Mouse (Mus musculus) lung, embryonic 14.5 days (tissue): ENCODE measurements around the gene Angptl7. TPM values are rescaled to one million over a fixed set of nuclear protein-coding genes. Genes with fewer than 3 reads are reported as not detected.
A peak's percentile ranks its signal among the peaks of the same experiment; 100 is the strongest.

ENCODE experiments used
- ATAC-seq: fragments of 200-750 bp; cut with Nextera tagmentation; 2 replicates; pipeline ENCODE4 v1.8.0; 2017; ENCODE audit warnings: mild to moderate bottlenecking, moderate TSS enrichment, moderate library complexity; ENCODE audit not compliant: insufficient read depth
- DNase-seq: peaks from one replicate; pipeline ENCODE4 v3.0.0-alpha.2; 2015
- H3K27ac ChIP-seq: fragments of 300-500 bp; sonication (generic); 2 replicates; pipeline ENCODE4 v1.5.1; 2014; ENCODE audit warnings: low read depth, mild to moderate bottlenecking, moderate library complexity
- H3K27me3 ChIP-seq: fragments of 300-500 bp; sonication (generic); 2 replicates; pipeline ENCODE4 v1.6.1; 2014; ENCODE audit warnings: low read length, control low read depth; ENCODE audit not compliant: insufficient read depth
- H3K36me3 ChIP-seq: fragments of 300-500 bp; sonication (generic); 2 replicates; pipeline ENCODE4 v1.6.1; 2014; ENCODE audit warnings: control low read depth; ENCODE audit not compliant: insufficient read depth
- H3K4me1 ChIP-seq: fragments of 300-500 bp; sonication (generic); 2 replicates; pipeline ENCODE4 v1.6.1; 2014; ENCODE audit warnings: antibody characterized with exemption, control low read depth; ENCODE audit not compliant: insufficient read depth
- H3K4me2 ChIP-seq: fragments of 300-500 bp; sonication (generic); 2 replicates; pipeline ENCODE4 v1.6.1; 2014; ENCODE audit warnings: mild to moderate bottlenecking
- H3K4me3 ChIP-seq: fragments of 300-500 bp; sonication (generic); 2 replicates; pipeline ENCODE4 v1.5.1; 2014; ENCODE audit warnings: low read depth, low read length
- H3K9ac ChIP-seq: fragments of 300-500 bp; sonication (generic); 2 replicates; pipeline ENCODE4 v1.6.1; 2014
- H3K9me3 ChIP-seq: fragments of 300-500 bp; sonication (generic); 2 replicates; pipeline ENCODE4 v1.6.1; 2016; ENCODE audit warnings: low read depth, low read length, control low read depth
- CTCF ChIP-seq: IDR thresholded peaks from 2 replicates; pipeline ENCODE4 v1.5.1; 2016; ENCODE audit warnings: antibody characterized with exemption, low read depth
- WGBS: fragments of 180-500 bp; shearing (Covaris S2); extraction: QIAGEN DNeasy Blood & Tissue Kit; methylation state at CpG from one replicate; pipeline ENCODE4 v1.1.7; 2014; 5-methylcytosine and 5-hydroxymethylcytosine counted together
- polyA plus RNA-seq: library from polyadenylated mRNA; unstranded; fragments of >200 nt; fragmentation: Nextera tagmentation; extraction: Ambion mirVana; gene quantifications from 2 replicates; pipeline ENCODE4 v1.2.1, GENCODE M21; 2014

Angptl7 gene
- polyA plus RNA-seq, 1 experiment from 2014 or later = 0.75 TPM

- no peak for ATAC-seq
- WGBS = 91% methylated on average over 6 of the region's 6 CpGs
Measured at GRCm38 (mm10) chr4:148495160-148495559, 5.1 kb downstream of the Angptl7 start.

GRCm38 (mm10) chr4:148491448-148491847 is 8.8 kb downstream of the Angptl7 start:
- ATAC-seq (no peak), DNase-seq (no peak)
- Histone ChIP-seq H3K4me1 (no peaks in the 10 kb centered on the region), H3K4me3 (no peak overlapping the region), H3K9me3 (no peaks in the 10 kb centered on the region), H3K9ac (no peak overlapping the region), H3K4me2 (no peak overlapping the region), H3K27me3 (no peaks in the 10 kb centered on the region), H3K27ac (no peak overlapping the region), H3K36me3 (peaks cover 76% of the 10 kb centered on the region)
- no peak for TF ChIP-seq CTCF
- WGBS = 89% methylated on average over 7 of the region's 7 CpGs

More at GRCm38 (mm10) chr4:148495160-148495559, 5.1 kb downstream of the Angptl7 start:
- peak; percentile 11 for DNase-seq
- no peak overlapping the region for H3K4me3 ChIP-seq
- no peaks in the 10 kb centered on the region for H3K9me3 ChIP-seq
- H3K36me3 ChIP-seq = peaks cover 68% of the 10 kb centered on the region
- no peaks in the 10 kb centered on the region for H3K27me3 ChIP-seq
- H3K9ac ChIP-seq = no peak overlapping the region
- H3K27ac ChIP-seq = no peak overlapping the region
- TF ChIP-seq CTCF = no peak
- H3K4me1 ChIP-seq = no peaks in the 10 kb centered on the region
- H3K4me2 ChIP-seq = no peak overlapping the region

- Histone ChIP-seq H3K9ac (no peak overlapping the region), H3K4me1 (no peaks in the 10 kb centered on the region), H3K4me2 (no peak overlapping the region), H3K27me3 (no peaks in the 10 kb centered on the region), H3K27ac (no peak overlapping the region), H3K4me3 (no peak overlapping the region), H3K36me3 (peaks cover 78% of the 10 kb centered on the region), H3K9me3 (no peaks in the 10 kb centered on the region)
- 41% methylated on average over 6 of the region's 6 CpGs for WGBS
- TF ChIP-seq CTCF = no peak
- peak; percentile 60; the same call in 1 of the 2 replicates for ATAC-seq
- peak; percentile 68 for DNase-seq
Measured at GRCm38 (mm10) chr4:148490502-148490901, 9.8 kb downstream of the Angptl7 start.

GRCm38 (mm10) chr4:148487841-148488240 is 12.4 kb downstream of the Angptl7 start:
- ATAC-seq (no peak), DNase-seq (no peak)
- Histone ChIP-seq H3K9me3 (no peaks in the 10 kb centered on the region), H3K4me2 (no peak overlapping the region), H3K4me3 (no peak overlapping the region), H3K4me1 (no peaks in the 10 kb centered on the region), H3K9ac (no peak overlapping the region), H3K27me3 (no peaks in the 10 kb centered on the region), H3K27ac (no peak overlapping the region), H3K36me3 (peaks cover 89% of the 10 kb centered on the region)
- 57% methylated on average over 2 of the region's 2 CpGs for WGBS
- TF ChIP-seq CTCF = no peak

- DNase-seq (no peak), ATAC-seq (no peak)
- 96% methylated on average over 12 of the region's 12 CpGs for WGBS
- Histone ChIP-seq H3K4me3 (no peak overlapping the region), H3K4me2 (no peak overlapping the region), H3K4me1 (no peaks in the 10 kb centered on the region), H3K27ac (no peak overlapping the region), H3K9me3 (no peaks in the 10 kb centered on the region), H3K36me3 (peaks cover 93% of the 10 kb centered on the region), H3K9ac (no peak overlapping the region), H3K27me3 (no peaks in the 10 kb centered on the region)
- no peak for TF ChIP-seq CTCF
Measured at GRCm38 (mm10) chr4:148484511-148484910, 15.7 kb downstream of the Angptl7 start.

- TF ChIP-seq CTCF = no peak
- Histone ChIP-seq H3K27me3 (no peaks in the 10 kb centered on the region), H3K36me3 (peaks cover 90% of the 10 kb centered on the region), H3K4me3 (no peak overlapping the region), H3K4me2 (no peak overlapping the region), H3K9ac (no peak overlapping the region), H3K9me3 (no peaks in the 10 kb centered on the region), H3K4me1 (no peaks in the 10 kb centered on the region), H3K27ac (no peak overlapping the region)
- 89% methylated on average over 2 of the region's 2 CpGs for WGBS
- ATAC-seq = no peak
- DNase-seq = no peak
Measured at GRCm38 (mm10) chr4:148481557-148482168, 18.6 kb downstream of the Angptl7 start.

GRCm38 (mm10) chr4:148480245-148480644 is 20.0 kb downstream of the Angptl7 start:
- Histone ChIP-seq H3K9ac (no peak overlapping the region), H3K4me2 (no peak overlapping the region), H3K36me3 (peaks cover 90% of the 10 kb centered on the region), H3K9me3 (no peaks in the 10 kb centered on the region), H3K27ac (no peak overlapping the region), H3K4me1 (no peaks in the 10 kb centered on the region), H3K4me3 (no peak overlapping the region), H3K27me3 (no peaks in the 10 kb centered on the region)
- ATAC-seq (no peak), DNase-seq (no peak)
- 93% methylated on average over 2 of the region's 2 CpGs for WGBS
- TF ChIP-seq CTCF = no peak

GRCm38 (mm10) chr4:148473496-148473895 is 26.8 kb downstream of the Angptl7 start:
- H3K9ac ChIP-seq = no peak overlapping the region
- H3K27ac ChIP-seq = no peak overlapping the region
- DNase-seq (no peak), ATAC-seq (no peak)
- no peaks in the 10 kb centered on the region for H3K9me3 ChIP-seq
- peaks cover 91% of the 10 kb centered on the region for H3K36me3 ChIP-seq
- no peaks in the 10 kb centered on the region for H3K27me3 ChIP-seq
- no peak overlapping the region for H3K4me2 ChIP-seq
- H3K4me3 ChIP-seq = no peak overlapping the region
- H3K4me1 ChIP-seq = no peaks in the 10 kb centered on the region
- no peak for TF ChIP-seq CTCF
- WGBS = 91% methylated on average over 5 of the region's 5 CpGs
